Mouse (Mus musculus) forebrain, embryonic 13.5 days (tissue): ENCODE data around the gene Vmn2r43. TPM values are rescaled to one million over a fixed set of nuclear protein-coding genes. Genes with fewer than 3 reads are reported as not detected.
"Not testable (repeated sequence)": the region's sequence is repeated elsewhere in the genome, so short reads cannot be mapped to it uniquely, and the experiment has no call there.

Experiments used
- ATAC-seq: fragments of 200-750 bp; cut with Nextera tagmentation; 2 replicates; pipeline ENCODE4 v1.8.0; 2017
- H3K27ac ChIP-seq: fragments of 300-500 bp; sonication (generic); 2 replicates; pipeline ENCODE4 v1.5.1; 2015; ENCODE audit warnings: inconsistent platforms, mild to moderate bottlenecking, moderate library complexity
- H3K27me3 ChIP-seq: fragments of 300-500 bp; sonication (generic); 2 replicates; pipeline ENCODE4 v1.6.1; 2015; ENCODE audit warnings: mild to moderate bottlenecking, inconsistent platforms
- H3K36me3 ChIP-seq: fragments of 300-500 bp; sonication (generic); 2 replicates; pipeline ENCODE4 v1.6.1; 2015; ENCODE audit warnings: mild to moderate bottlenecking, inconsistent platforms; ENCODE audit not compliant: poor library complexity, severe bottlenecking
- H3K4me1 ChIP-seq: fragments of 300-500 bp; sonication (generic); 2 replicates; pipeline ENCODE4 v1.6.1; 2015; ENCODE audit warnings: inconsistent platforms
- H3K4me2 ChIP-seq: fragments of 300-500 bp; sonication (generic); 2 replicates; pipeline ENCODE4 v1.6.1; 2015; ENCODE audit warnings: inconsistent platforms, mild to moderate bottlenecking, moderate library complexity
- H3K4me3 ChIP-seq: fragments of 300-500 bp; sonication (generic); 2 replicates; pipeline ENCODE4 v1.5.1; 2015; ENCODE audit warnings: mild to moderate bottlenecking, inconsistent platforms
- H3K9ac ChIP-seq: fragments of 300-500 bp; sonication (generic); 2 replicates; pipeline ENCODE4 v1.6.1; 2015; ENCODE audit warnings: mild to moderate bottlenecking, inconsistent platforms
- H3K9me3 ChIP-seq: fragments of 300-500 bp; sonication (generic); replicated peaks from 2 replicates; pipeline ENCODE4 v1.6.1; 2016; ENCODE audit warnings: inconsistent platforms
- WGBS: fragments of 180-500 bp; shearing (Covaris S2); methylation state at CpG from one replicate; pipeline ENCODE4 v1.1.7; 2015; 5-methylcytosine and 5-hydroxymethylcytosine counted together
- polyA plus RNA-seq: library from polyadenylated mRNA; unstranded; fragments of >200 nt; fragmentation: Nextera tagmentation; extraction: Ambion mirVana; gene quantifications from 2 replicates; pipeline ENCODE4 v1.2.1, GENCODE M21; 2015

Gene Vmn2r43
- not detected in 2 replicates for polyA plus RNA-seq

- H3K27me3 ChIP-seq, H3K27ac ChIP-seq, H3K9ac ChIP-seq, H3K4me2 ChIP-seq, H3K36me3 ChIP-seq, H3K4me1 ChIP-seq, H3K4me3 ChIP-seq, ATAC-seq, H3K9me3 ChIP-seq: not testable (repeated sequence)
- WGBS, result no CpG with 5 or more reads among the region's 1 CpGs
Measured at GRCm38 (mm10) chr7:8260499-8260898, at the start of gene Vmn2r43. Vmn2r43 (minus strand) TSS chr7:8260599.

DNA sequence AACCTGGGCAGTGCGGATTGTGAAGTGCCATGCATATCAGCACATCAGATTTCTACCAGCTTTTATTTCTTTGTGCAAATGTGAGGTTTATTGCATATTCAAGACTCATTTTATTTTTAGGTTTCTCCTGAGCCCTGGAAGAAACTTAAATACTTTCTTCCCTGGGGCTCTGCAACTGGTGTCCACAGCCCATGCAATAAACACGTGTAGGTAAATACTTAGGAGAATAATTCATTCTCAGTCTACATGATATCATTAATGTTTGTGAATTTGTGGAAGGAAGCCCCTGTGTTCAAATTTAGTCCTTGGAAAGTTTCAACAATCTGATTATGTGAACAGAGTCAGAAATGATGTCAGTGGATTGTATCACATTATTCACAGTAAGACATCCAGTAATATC lies 60.2 kb downstream of the Vmn2r43 start, which contains the start of gene Vmn2r42:
Gene Vmn2r42 (minus strand): TSS at position 101 of the 400 bp plus-strand sequence.
- not testable (repeated sequence) for H3K9ac ChIP-seq, ATAC-seq, H3K27me3 ChIP-seq, H3K4me2 ChIP-seq, H3K9me3 ChIP-seq, H3K4me1 ChIP-seq, H3K4me3 ChIP-seq, H3K36me3 ChIP-seq, H3K27ac ChIP-seq
- no CpG with 5 or more reads among the region's 2 CpGs for WGBS

Other genes starting within 250 kb of the Vmn2r43 start
- not detected in 2 replicates for gene Vmn2r41, start 98.9 kb downstream of the Vmn2r43 start, polyA plus RNA-seq
- gene Vmn2r42, start 60.3 kb downstream of the Vmn2r43 start, polyA plus RNA-seq, result not detected in 2 replicates
- gene Vmn2r44, start 122.7 kb upstream of the Vmn2r43 start, polyA plus RNA-seq, result not detected in 2 replicates
- gene Vmn2r45, start 228.5 kb upstream of the Vmn2r43 start, polyA plus RNA-seq, result not detected in 2 replicates